Mouse (Mus musculus): ENCODE measurements around the gene Kalrn. TPM values are rescaled to one million over a fixed set of nuclear protein-coding genes. Genes with fewer than 3 reads are reported as not detected.

The Kalrn gene
- polyA plus RNA-seq, 1 experiment from 2014 or later, result 43.9 TPM

DNA sequence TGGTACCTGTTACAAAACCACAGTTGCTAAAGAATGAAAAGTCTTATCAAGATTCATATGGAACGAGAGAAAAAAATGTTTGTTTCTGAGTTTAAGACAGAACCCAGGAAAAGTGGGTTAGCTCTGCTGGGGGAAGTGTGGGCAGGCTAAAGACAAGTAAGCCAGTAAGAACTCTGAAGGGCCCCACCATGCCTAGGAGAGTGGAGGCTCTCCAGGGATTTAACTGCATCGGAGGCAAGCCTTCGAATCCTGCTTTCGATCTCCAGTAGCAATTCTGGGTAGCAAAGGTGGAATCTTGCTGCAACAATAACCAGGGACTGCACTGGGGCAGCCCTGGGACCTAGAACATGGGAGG, 526.3 kb downstream of the Kalrn start:
- Histone ChIP-seq H3K4me2 (ENCODE audit: low read length) (no peak overlapping the region), H3K36me3 (ENCODE audit: control insufficient read depth, insufficient read depth) (0 out of 2 replicates have a peak, but pooled peaks cover 3% of the 10 kb centered on the region), H3K27ac (ENCODE audit: low read length) (no peak overlapping the region), H3K9me3 (ENCODE audit: control insufficient read depth, low read length) (no peaks in the 10 kb centered on the region), H3K4me1 (replicated peaks; ENCODE audit: control insufficient read depth, insufficient read depth, low read length) (no peaks in the 10 kb centered on the region), H3K9ac (replicated peaks; ENCODE audit: low read depth, low read length) (no peak overlapping the region), H3K27me3 (replicated peaks; ENCODE audit: control insufficient read depth, insufficient read depth, low read length) (no peaks in the 10 kb centered on the region), H3K4me3 (replicated peaks; ENCODE audit: low read length) (no peak overlapping the region)
- no peak for ATAC-seq
- WGBS, result 95% methylated on average over 4 of the region's 4 CpGs

DNA sequence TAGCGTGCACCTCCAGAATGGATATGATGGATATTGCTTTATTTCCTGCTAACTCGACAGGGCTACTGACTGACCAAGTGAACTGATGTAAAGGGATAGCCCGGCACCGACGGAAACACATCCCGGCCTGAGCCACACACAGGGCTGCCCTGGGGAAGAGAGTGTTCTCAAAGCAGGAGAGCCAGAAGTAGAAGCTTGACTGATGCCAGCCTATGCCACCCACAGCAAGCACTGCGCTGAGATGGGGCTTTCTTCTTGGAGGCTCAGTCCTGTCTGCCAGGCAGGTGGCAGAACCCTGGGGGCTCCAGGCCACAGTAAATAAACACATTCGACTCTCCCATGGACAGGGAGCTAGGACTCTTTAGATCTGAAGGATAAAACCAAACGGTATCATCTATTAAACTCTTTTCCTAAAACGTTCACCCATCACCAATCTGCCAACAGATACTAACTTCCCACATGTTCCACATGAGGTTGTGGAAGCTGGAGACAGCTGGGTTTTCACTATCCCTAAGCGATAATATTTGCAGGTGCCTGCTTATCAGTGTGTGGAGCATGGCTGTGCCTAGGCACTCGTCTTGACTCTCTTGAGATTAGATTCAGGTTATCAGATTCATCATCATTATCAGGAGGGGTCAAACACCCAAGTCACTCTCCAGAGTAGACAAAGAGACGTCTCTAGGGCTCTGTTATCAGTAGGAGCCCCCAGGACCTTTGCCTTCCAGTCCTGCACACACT, 526.9 kb downstream of the Kalrn start:
- Histone ChIP-seq H3K4me1 (replicated peaks; ENCODE audit: control insufficient read depth, insufficient read depth, low read length) (no peaks in the 10 kb centered on the region), H3K36me3 (ENCODE audit: control insufficient read depth, insufficient read depth) (0 out of 2 replicates have a peak, but pooled peaks cover 1% of the 10 kb centered on the region), H3K9me3 (ENCODE audit: control insufficient read depth, low read length) (no peaks in the 10 kb centered on the region), H3K27ac (ENCODE audit: low read length) (no peak overlapping the region), H3K4me2 (ENCODE audit: low read length) (no peak overlapping the region), H3K27me3 (replicated peaks; ENCODE audit: control insufficient read depth, insufficient read depth, low read length) (no peaks in the 10 kb centered on the region), H3K9ac (replicated peaks; ENCODE audit: low read depth, low read length) (no peak overlapping the region), H3K4me3 (replicated peaks; ENCODE audit: low read length) (no peak overlapping the region)
- WGBS, result 92% methylated on average over 13 of the region's 13 CpGs
- no peak for ATAC-seq

DNA sequence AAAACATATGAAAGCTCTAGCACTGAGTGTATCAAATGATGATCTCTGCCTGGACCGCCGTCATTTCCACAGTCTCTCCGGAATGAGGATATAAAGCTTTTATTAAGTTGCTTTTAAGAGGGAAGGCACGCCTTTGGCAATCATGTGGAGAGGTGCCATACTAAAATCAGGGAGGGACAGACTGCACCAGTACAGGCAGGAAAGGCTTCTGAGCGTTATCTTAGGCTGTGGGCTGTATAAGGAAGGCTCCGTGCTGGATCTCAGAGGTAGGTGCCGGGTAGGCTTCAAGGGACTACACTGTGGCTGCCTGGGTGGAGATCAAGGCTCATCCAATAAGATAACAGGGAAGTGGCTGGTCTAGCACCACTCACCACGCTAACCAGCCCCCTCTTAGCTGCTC, 528.8 kb downstream of the Kalrn start:
- H3K9ac ChIP-seq (replicated peaks; ENCODE audit: low read depth, low read length), result no peak overlapping the region
- H3K4me3 ChIP-seq (replicated peaks; ENCODE audit: low read length), result no peak overlapping the region
- no peaks in the 10 kb centered on the region for H3K9me3 ChIP-seq (ENCODE audit: control insufficient read depth, low read length)
- H3K4me2 ChIP-seq (ENCODE audit: low read length), result no peak overlapping the region
- no peaks in the 10 kb centered on the region for H3K27me3 ChIP-seq (replicated peaks; ENCODE audit: control insufficient read depth, insufficient read depth, low read length)
- no peaks in the 10 kb centered on the region for H3K4me1 ChIP-seq (replicated peaks; ENCODE audit: control insufficient read depth, insufficient read depth, low read length)
- WGBS, result 91% methylated on average over 8 of the region's 8 CpGs
- H3K36me3 ChIP-seq (ENCODE audit: control insufficient read depth, insufficient read depth), result no peaks in the 10 kb centered on the region
- H3K27ac ChIP-seq (ENCODE audit: low read length), result no peak overlapping the region
- ATAC-seq, result no peak

DNA sequence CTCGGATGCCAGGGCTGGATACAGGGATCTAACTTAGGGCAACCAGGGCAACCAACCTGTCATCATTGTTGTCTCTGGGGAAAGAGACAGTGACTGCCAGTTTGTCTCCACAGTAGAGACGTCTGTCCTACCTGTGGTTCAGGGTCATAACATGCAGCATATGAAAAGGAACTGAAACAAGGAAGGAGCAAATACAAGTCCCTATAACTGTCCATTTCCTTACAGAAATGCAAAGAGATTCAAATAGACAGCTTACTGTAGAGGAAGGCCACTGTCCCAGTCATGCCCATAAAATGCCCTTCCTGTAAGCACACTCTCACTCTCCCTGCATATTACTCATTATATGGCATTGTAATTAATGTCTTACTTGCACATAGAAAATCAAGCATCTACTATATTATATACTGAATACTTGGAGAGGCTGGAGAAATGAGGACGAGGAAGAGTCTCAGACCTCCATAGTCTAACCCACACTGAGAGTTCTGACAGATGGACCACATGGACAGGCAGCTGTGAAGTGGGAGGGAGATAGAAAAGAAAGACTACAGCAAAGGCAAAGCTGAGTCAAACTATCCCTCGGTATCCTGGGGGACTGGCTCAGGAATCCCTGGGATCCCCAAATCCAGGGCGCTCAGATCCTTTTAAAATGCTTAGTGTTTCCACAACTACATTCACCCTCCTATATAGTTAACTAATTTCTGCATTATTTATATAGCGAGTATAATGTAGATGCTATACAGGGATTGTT, 530.1 kb downstream of the Kalrn start:
- WGBS, result 90% methylated on average over 6 of the region's 6 CpGs
- Histone ChIP-seq H3K27ac (ENCODE audit: low read length) (no peak overlapping the region), H3K9me3 (ENCODE audit: control insufficient read depth, low read length) (no peaks in the 10 kb centered on the region), H3K9ac (replicated peaks; ENCODE audit: low read depth, low read length) (no peak overlapping the region), H3K36me3 (ENCODE audit: control insufficient read depth, insufficient read depth) (0 out of 2 replicates have a peak, but pooled peaks cover 2% of the 10 kb centered on the region), H3K4me2 (ENCODE audit: low read length) (no peak overlapping the region), H3K4me1 (replicated peaks; ENCODE audit: control insufficient read depth, insufficient read depth, low read length) (no peaks in the 10 kb centered on the region), H3K27me3 (replicated peaks; ENCODE audit: control insufficient read depth, insufficient read depth, low read length) (no peaks in the 10 kb centered on the region), H3K4me3 (replicated peaks; ENCODE audit: low read length) (no peak overlapping the region)
- ATAC-seq, result no peak

DNA sequence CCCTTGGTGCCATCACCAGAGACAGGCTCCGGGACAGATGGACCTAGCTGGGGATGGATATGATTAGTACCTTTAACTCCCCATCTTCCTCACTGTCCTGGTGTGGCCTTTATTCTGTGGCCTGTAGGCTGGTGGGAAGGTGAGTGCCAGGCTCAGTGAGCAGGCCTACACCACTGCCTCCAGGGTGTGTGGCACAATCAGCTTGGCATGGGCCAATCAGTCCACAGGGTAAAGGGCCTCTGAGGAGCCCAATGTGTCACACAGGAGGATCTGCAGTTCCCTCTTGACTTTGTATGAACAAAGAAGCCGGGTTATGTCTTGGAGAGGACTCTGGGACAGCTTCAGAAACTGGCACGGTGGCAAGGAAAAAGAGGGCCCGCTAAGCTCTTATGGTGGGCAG, 530.7 kb downstream of the Kalrn start:
- 90% methylated on average over 4 of the region's 4 CpGs for WGBS
- peaks cover 8% of the 10 kb centered on the region; the same call in 1 of the 2 replicates for H3K36me3 ChIP-seq (ENCODE audit: control insufficient read depth, insufficient read depth)

DNA sequence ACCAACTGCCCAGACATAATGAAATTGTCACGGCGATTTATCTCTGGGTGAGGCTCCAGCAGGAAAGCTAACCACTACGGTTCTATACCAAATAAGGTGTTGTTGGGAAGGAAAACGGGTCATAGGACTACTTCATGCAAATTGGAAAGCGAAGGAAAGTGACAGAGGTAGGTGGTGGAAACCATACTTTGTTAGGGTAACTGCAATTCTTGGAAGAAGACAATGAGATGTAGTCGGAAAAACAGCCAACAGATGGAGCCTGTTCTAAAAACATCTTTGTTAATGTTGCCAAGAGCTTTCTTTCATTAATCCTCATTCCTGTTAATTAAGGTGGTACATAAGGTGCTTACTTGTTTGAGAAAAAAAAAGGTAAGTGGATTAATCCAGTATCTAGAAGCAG, 533.1 kb downstream of the Kalrn start:
- Histone ChIP-seq H3K4me3 (replicated peaks; ENCODE audit: low read length) (no peak overlapping the region), H3K27ac (ENCODE audit: low read length) (no peak overlapping the region), H3K27me3 (replicated peaks; ENCODE audit: control insufficient read depth, insufficient read depth, low read length) (no peaks in the 10 kb centered on the region), H3K4me1 (replicated peaks; ENCODE audit: control insufficient read depth, insufficient read depth, low read length) (no peaks in the 10 kb centered on the region), H3K36me3 (ENCODE audit: control insufficient read depth, insufficient read depth) (peaks cover 10% of the 10 kb centered on the region; the same call in 1 of the 2 replicates), H3K4me2 (ENCODE audit: low read length) (no peak overlapping the region), H3K9me3 (ENCODE audit: control insufficient read depth, low read length) (no peaks in the 10 kb centered on the region), H3K9ac (replicated peaks; ENCODE audit: low read depth, low read length) (no peak overlapping the region)
- no peak for ATAC-seq
- WGBS, result 70% methylated on average over 6 of the region's 6 CpGs

More for the DNA sequence above, 530.7 kb downstream of the Kalrn start:
- H3K27ac ChIP-seq (ENCODE audit: low read length), result no peak overlapping the region
- no peaks in the 10 kb centered on the region for H3K27me3 ChIP-seq (replicated peaks; ENCODE audit: control insufficient read depth, insufficient read depth, low read length)
- no peak for ATAC-seq
- no peak overlapping the region for H3K9ac ChIP-seq (replicated peaks; ENCODE audit: low read depth, low read length)
- H3K4me3 ChIP-seq (replicated peaks; ENCODE audit: low read length), result no peak overlapping the region
- H3K4me1 ChIP-seq (replicated peaks; ENCODE audit: control insufficient read depth, insufficient read depth, low read length), result no peaks in the 10 kb centered on the region
- H3K9me3 ChIP-seq (ENCODE audit: control insufficient read depth, low read length), result no peaks in the 10 kb centered on the region
- no peak overlapping the region for H3K4me2 ChIP-seq (ENCODE audit: low read length)

DNA sequence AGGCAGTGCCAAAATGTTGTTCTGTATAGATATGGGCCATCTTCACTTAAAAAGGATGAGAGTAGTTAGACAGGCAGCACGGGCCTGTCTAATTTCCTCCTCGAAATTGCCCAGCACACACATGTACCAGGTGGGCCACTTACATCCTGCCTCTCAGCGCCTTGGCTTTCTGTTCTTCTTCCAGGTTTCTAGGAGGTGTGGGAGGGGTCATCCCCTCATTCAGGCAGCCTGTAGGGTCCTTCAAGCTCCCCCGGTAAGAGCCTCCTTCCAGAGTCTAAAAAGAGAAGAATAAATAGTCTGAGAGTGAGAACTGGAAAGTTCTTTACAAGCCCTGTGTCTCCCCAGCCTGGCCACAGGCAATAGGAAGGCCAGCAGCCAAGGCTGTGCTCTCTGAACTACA, 533.6 kb downstream of the Kalrn start:
- H3K4me1 ChIP-seq (replicated peaks; ENCODE audit: control insufficient read depth, insufficient read depth, low read length), result no peaks in the 10 kb centered on the region
- ATAC-seq, result no peak
- WGBS, result 90% methylated on average over 4 of the region's 4 CpGs
- H3K27me3 ChIP-seq (replicated peaks; ENCODE audit: control insufficient read depth, insufficient read depth, low read length), result no peaks in the 10 kb centered on the region
- no peak overlapping the region for H3K9ac ChIP-seq (replicated peaks; ENCODE audit: low read depth, low read length)
- no peak overlapping the region for H3K4me2 ChIP-seq (ENCODE audit: low read length)
- H3K9me3 ChIP-seq (ENCODE audit: control insufficient read depth, low read length), result no peaks in the 10 kb centered on the region
- H3K4me3 ChIP-seq (replicated peaks; ENCODE audit: low read length), result no peak overlapping the region
- H3K27ac ChIP-seq (ENCODE audit: low read length), result no peak overlapping the region
- H3K36me3 ChIP-seq (ENCODE audit: control insufficient read depth, insufficient read depth), result peaks cover 10% of the 10 kb centered on the region; the same call in 1 of the 2 replicates

DNA sequence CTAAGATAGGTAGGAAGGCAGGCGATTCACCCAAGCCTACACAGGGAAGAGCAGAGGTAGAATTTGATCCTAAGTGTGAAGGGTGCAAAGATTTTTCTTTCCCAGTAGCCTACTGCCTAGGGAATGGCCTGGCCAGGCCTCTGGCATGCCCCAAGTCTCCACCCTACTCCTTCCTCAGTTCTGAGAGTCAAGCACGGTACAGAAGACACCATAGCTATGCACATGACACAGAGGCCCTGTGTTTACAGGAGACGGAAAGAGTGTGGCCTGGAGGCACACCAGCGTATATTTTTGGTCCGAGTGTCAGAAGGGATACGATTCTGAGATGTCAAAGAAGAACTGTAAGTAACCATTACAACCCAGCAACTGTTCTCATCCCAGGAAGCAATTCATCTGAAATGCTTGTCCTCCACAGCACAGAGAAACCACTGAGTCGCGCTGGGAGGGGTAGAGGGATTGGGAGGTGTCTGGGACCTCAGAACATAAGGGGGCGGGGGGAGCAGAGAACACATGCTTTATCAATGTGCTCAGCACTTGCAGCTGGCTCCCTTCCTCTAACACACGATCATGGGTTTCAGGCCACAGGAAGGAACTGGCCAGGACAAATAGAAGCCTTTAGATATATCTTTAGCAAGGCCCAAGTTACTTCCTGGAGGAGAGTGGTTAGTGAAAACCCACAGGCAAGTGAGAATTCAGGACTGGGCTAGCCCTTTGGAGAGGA, 536.8 kb downstream of the Kalrn start:
- Histone ChIP-seq H3K4me1 (replicated peaks; ENCODE audit: control insufficient read depth, insufficient read depth, low read length) (no peaks in the 10 kb centered on the region), H3K36me3 (ENCODE audit: control insufficient read depth, insufficient read depth) (peaks cover 20% of the 10 kb centered on the region), H3K9me3 (ENCODE audit: control insufficient read depth, low read length) (no peaks in the 10 kb centered on the region), H3K4me2 (ENCODE audit: low read length) (no peak overlapping the region), H3K9ac (replicated peaks; ENCODE audit: low read depth, low read length) (no peak overlapping the region), H3K27ac (ENCODE audit: low read length) (no peak overlapping the region), H3K27me3 (replicated peaks; ENCODE audit: control insufficient read depth, insufficient read depth, low read length) (no peaks in the 10 kb centered on the region), H3K4me3 (replicated peaks; ENCODE audit: low read length) (no peak overlapping the region)
- WGBS, result 90% methylated on average over 10 of the region's 10 CpGs
- no peak for ATAC-seq

DNA sequence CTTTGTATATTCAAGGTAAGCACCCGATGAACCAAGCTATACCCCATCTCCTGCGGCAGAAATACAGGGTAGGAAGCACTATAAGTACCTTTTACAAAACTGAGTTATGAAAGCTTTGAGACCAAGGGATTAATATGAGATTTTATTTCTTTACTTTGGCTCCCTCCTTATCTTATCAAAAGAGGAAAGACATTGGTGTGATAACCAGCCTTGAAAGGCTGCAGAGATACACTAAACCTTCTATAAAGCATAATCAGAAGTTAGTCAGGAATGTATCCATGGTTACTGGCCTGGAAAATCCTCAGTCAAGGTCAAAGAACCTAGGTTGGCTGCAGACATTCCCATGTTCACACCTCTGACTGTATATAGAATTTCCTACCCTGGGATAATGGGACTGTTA, 537.6 kb downstream of the Kalrn start:
- H3K36me3 ChIP-seq (ENCODE audit: control insufficient read depth, insufficient read depth), result peaks cover 20% of the 10 kb centered on the region
- WGBS, result 94% methylated on average over 2 of the region's 2 CpGs
- H3K27ac ChIP-seq (ENCODE audit: low read length), result no peak overlapping the region
- no peaks in the 10 kb centered on the region for H3K27me3 ChIP-seq (replicated peaks; ENCODE audit: control insufficient read depth, insufficient read depth, low read length)
- no peak overlapping the region for H3K4me2 ChIP-seq (ENCODE audit: low read length)
- no peak overlapping the region for H3K9ac ChIP-seq (replicated peaks; ENCODE audit: low read depth, low read length)
- H3K9me3 ChIP-seq (ENCODE audit: control insufficient read depth, low read length), result no peaks in the 10 kb centered on the region
- no peak overlapping the region for H3K4me3 ChIP-seq (replicated peaks; ENCODE audit: low read length)
- no peak for ATAC-seq
- no peaks in the 10 kb centered on the region for H3K4me1 ChIP-seq (replicated peaks; ENCODE audit: control insufficient read depth, insufficient read depth, low read length)
